Mouse (Mus musculus) midbrain, embryonic 12.5 days (tissue): Measurements from ENCODE around the gene Acvrl1. TPM values are rescaled to one million over a fixed set of nuclear protein-coding genes. Genes with fewer than 3 reads are reported as not detected.

Source experiments
- ATAC-seq: fragments of 200-750 bp; cut with Nextera tagmentation; 2 replicates; pipeline ENCODE4 v1.8.0; 2017; ENCODE audit warnings: low read depth, moderate TSS enrichment, moderate library complexity; ENCODE audit not compliant: low FRiP score
- H3K27ac ChIP-seq: fragments of 300-500 bp; sonication (generic); replicated peaks from 2 replicates; pipeline ENCODE4 v1.5.1; 2016; ENCODE audit warnings: mild to moderate bottlenecking
- H3K27me3 ChIP-seq: fragments of 300-500 bp; sonication (generic); 2 replicates; pipeline ENCODE4 v1.6.1; 2016; ENCODE audit warnings: mild to moderate bottlenecking
- H3K36me3 ChIP-seq: fragments of 300-500 bp; sonication (generic); 2 replicates; pipeline ENCODE4 v1.6.1; 2016
- H3K4me1 ChIP-seq: fragments of 300-500 bp; sonication (generic); 2 replicates; pipeline ENCODE4 v1.6.1; 2016
- H3K4me2 ChIP-seq: fragments of 300-500 bp; sonication (generic); replicated peaks from 2 replicates; pipeline ENCODE4 v1.6.1; 2016; ENCODE audit warnings: mild to moderate bottlenecking, moderate library complexity
- H3K4me3 ChIP-seq: fragments of 300-500 bp; sonication (generic); 2 replicates; pipeline ENCODE4 v1.5.1; 2016; ENCODE audit warnings: mild to moderate bottlenecking
- H3K9ac ChIP-seq: fragments of 300-500 bp; sonication (generic); replicated peaks from 2 replicates; pipeline ENCODE4 v1.6.1; 2016; ENCODE audit warnings: mild to moderate bottlenecking, moderate library complexity
- H3K9me3 ChIP-seq: fragments of 300-500 bp; sonication (generic); 2 replicates; pipeline ENCODE4 v1.6.1; 2016; ENCODE audit warnings: mild to moderate bottlenecking
- WGBS: fragments of 180-500 bp; shearing (Covaris S2); methylation state at CpG from one replicate; pipeline ENCODE4 v1.1.7; 2016; 5-methylcytosine and 5-hydroxymethylcytosine counted together
- polyA plus RNA-seq: library from polyadenylated mRNA; unstranded; fragments of >200 nt; fragmentation: Nextera tagmentation; extraction: Ambion mirVana; gene quantifications from 2 replicates; pipeline ENCODE4 v1.2.1, GENCODE M21; 2016

The Acvrl1 gene
- polyA plus RNA-seq, 1 experiment from 2014 or later: 10.7 TPM

DNA sequence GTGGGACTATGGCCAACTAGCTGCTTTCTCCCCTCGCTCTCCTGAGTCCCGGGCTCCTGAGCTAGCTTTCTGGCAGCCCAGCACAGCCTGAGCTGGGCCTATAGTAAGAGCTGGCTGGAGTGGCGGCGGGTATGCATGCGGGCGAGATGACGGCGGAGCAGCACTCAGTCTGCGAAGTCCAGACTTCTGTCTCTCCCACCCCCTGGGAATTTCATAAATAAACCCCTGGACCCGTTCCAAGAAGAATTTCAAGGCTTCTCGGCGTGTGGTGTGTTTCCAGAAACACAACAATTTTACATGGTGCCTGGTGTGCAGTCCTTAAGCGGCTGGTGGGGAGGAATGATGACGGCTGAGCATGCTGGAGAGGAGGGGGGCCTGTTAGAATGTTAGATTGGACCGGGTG lies 34.7 kb downstream of the Acvrl1 start:
- peaks cover 4% of the 10 kb centered on the region; the same call in 1 of the 2 replicates for H3K27me3 ChIP-seq
- H3K4me2 ChIP-seq: no peak overlapping the region
- ATAC-seq: 0 out of 2 replicates have a peak, but pooled peaks have one; percentile 34
- no peaks in the 10 kb centered on the region for H3K9me3 ChIP-seq
- no peak overlapping the region for H3K27ac ChIP-seq
- 52% methylated on average over 15 of the region's 15 CpGs for WGBS
- H3K9ac ChIP-seq: no peak overlapping the region
- H3K4me1 ChIP-seq: peaks cover 40% of the 10 kb centered on the region
- no peaks in the 10 kb centered on the region for H3K36me3 ChIP-seq
- no peak overlapping the region for H3K4me3 ChIP-seq

- H3K27ac ChIP-seq: no peak overlapping the region
These were observed 35.5 kb downstream of the Acvrl1 start for GRCm38 (mm10) chr15:101163854-101164253.

DNA sequence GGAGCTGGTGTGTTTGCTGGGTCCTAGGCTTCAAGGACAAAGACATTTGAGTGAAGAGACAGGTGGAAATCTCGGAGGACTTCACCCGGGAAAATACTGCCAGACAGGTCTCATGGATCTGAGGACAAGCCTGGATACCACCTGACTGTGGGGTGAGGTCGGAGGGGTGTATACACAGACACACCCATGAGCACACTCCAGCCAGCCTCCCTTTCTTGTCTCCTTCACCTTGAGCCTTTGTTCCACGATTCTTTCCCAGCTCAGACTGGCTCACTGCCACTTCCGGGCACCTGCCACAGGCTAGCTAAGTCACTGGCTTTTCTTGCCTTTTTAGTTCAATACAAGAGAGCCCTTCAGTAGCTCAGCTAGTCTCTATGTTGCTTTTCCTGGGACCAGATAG lies 36.0 kb downstream of the Acvrl1 start:
- WGBS: 60% methylated on average over 5 of the region's 5 CpGs
- peaks cover 4% of the 10 kb centered on the region; the same call in 1 of the 2 replicates for H3K27me3 ChIP-seq
- H3K9ac ChIP-seq: no peak overlapping the region
- H3K36me3 ChIP-seq: no peaks in the 10 kb centered on the region
- H3K9me3 ChIP-seq: no peaks in the 10 kb centered on the region
- no peak overlapping the region for H3K27ac ChIP-seq
- no peak overlapping the region for H3K4me2 ChIP-seq
- H3K4me3 ChIP-seq: no peak overlapping the region
- H3K4me1 ChIP-seq: peaks cover 40% of the 10 kb centered on the region
- ATAC-seq: no peak

More at GRCm38 (mm10) chr15:101163854-101164253, 35.5 kb downstream of the Acvrl1 start:
- H3K4me3 ChIP-seq: no peak overlapping the region
- H3K27me3 ChIP-seq: peaks cover 4% of the 10 kb centered on the region; the same call in 1 of the 2 replicates
- no peak for ATAC-seq
- WGBS: 75% methylated on average over 5 of the region's 5 CpGs
- H3K36me3 ChIP-seq: no peaks in the 10 kb centered on the region
- peaks cover 40% of the 10 kb centered on the region for H3K4me1 ChIP-seq
- no peaks in the 10 kb centered on the region for H3K9me3 ChIP-seq
- H3K4me2 ChIP-seq: no peak overlapping the region
- no peak overlapping the region for H3K9ac ChIP-seq

- Histone ChIP-seq H3K27me3 (peaks cover 4% of the 10 kb centered on the region; the same call in 1 of the 2 replicates), H3K4me1 (peaks cover 25% of the 10 kb centered on the region), H3K4me3 (no peak overlapping the region), H3K4me2 (no peak overlapping the region), H3K9ac (no peak overlapping the region), H3K9me3 (no peaks in the 10 kb centered on the region), H3K36me3 (no peaks in the 10 kb centered on the region), H3K27ac (no peak overlapping the region)
- ATAC-seq: no peak
- 71% methylated on average over 16 of the region's 16 CpGs for WGBS
These were observed 37.5 kb downstream of the Acvrl1 start for GRCm38 (mm10) chr15:101165658-101166437.

- Histone ChIP-seq H3K4me1 (peaks cover 10% of the 10 kb centered on the region), H3K27me3 (peaks cover 13% of the 10 kb centered on the region), H3K9ac (no peak overlapping the region), H3K27ac (no peak overlapping the region), H3K4me3 (no peak overlapping the region), H3K9me3 (no peaks in the 10 kb centered on the region), H3K4me2 (no peak overlapping the region), H3K36me3 (no peaks in the 10 kb centered on the region)
- ATAC-seq: no peak
- WGBS: 76% methylated on average over 11 of the region's 11 CpGs
These were observed 39.2 kb downstream of the Acvrl1 start for GRCm38 (mm10) chr15:101167553-101167952.

GRCm38 (mm10) chr15:101169910-101170309 lies 41.6 kb downstream of the Acvrl1 start:
- H3K4me1 ChIP-seq: peaks cover 2% of the 10 kb centered on the region; the same call in 1 of the 2 replicates
- H3K27me3 ChIP-seq: peaks cover 15% of the 10 kb centered on the region
- no peaks in the 10 kb centered on the region for H3K9me3 ChIP-seq
- no peaks in the 10 kb centered on the region for H3K36me3 ChIP-seq
- H3K9ac ChIP-seq: no peak overlapping the region
- ATAC-seq: no peak
- no peak overlapping the region for H3K4me3 ChIP-seq
- no peak overlapping the region for H3K4me2 ChIP-seq
- no peak overlapping the region for H3K27ac ChIP-seq
- 86% methylated on average over 5 of the region's 5 CpGs for WGBS

DNA sequence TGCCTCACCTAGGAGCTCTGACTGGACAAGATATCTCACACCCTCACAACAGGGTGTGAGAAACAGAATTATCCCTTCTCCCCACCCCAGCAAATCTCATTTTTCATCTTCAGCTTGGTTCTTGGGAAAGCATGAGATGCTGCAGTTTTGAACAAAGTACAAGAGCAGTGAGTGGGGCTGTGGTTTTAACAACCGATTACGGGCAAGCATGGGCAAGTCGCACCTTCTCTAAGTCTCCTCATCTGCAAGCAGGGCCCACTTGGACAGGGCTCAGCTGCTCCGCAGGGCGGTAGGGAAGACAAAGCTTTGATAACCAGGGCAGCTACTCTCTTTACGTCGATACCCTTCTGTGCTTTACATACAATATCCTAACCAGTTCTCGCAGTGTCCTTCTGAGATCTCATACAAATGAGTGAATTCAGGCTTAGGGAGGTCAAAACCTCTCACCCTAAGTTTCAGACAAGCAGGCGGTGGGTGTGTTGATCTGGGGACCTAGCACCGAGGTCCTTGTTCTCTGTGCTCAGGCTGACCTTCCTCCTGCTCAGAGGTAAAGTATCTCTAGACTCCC lies 42.2 kb downstream of the Acvrl1 start:
- Histone ChIP-seq H3K27ac (no peak overlapping the region), H3K27me3 (peaks cover 15% of the 10 kb centered on the region), H3K36me3 (no peaks in the 10 kb centered on the region), H3K4me3 (no peak overlapping the region), H3K9me3 (no peaks in the 10 kb centered on the region), H3K4me2 (no peak overlapping the region), H3K9ac (no peak overlapping the region), H3K4me1 (peaks cover 7% of the 10 kb centered on the region)
- WGBS: 79% methylated on average over 10 of the region's 10 CpGs
- ATAC-seq: no peak

GRCm38 (mm10) chr15:101171272-101171671 lies 43.0 kb downstream of the Acvrl1 start:
- no peak overlapping the region for H3K27ac ChIP-seq
- H3K9ac ChIP-seq: no peak overlapping the region
- no peaks in the 10 kb centered on the region for H3K36me3 ChIP-seq
- peaks cover 11% of the 10 kb centered on the region for H3K27me3 ChIP-seq
- 86% methylated on average over 4 of the region's 4 CpGs for WGBS
- no peak overlapping the region for H3K4me2 ChIP-seq
- H3K9me3 ChIP-seq: no peaks in the 10 kb centered on the region
- H3K4me1 ChIP-seq: peaks cover 15% of the 10 kb centered on the region
- H3K4me3 ChIP-seq: no peak overlapping the region
- no peak for ATAC-seq

DNA sequence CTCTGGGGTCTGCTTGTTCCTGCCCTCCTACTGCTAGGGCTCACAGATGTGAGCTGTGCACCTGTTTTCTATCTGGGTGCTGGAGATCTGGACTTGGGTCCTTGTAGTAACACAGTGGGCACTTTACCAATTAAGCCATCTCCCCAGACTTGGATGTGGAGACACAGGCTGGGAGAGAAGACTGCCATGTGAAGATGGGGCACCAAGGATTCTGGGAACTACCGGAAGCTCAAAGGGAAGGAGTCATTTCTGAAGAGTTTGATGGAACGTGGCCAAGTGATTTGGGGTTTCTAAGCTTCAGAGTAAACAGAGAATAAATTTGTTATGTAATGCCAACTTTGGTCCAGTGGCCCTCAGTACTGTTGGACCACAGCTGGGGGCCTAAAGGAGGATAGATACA lies 43.7 kb downstream of the Acvrl1 start:
- Histone ChIP-seq H3K36me3 (no peaks in the 10 kb centered on the region), H3K4me3 (no peak overlapping the region), H3K4me1 (peaks cover 23% of the 10 kb centered on the region), H3K27me3 (peaks cover 11% of the 10 kb centered on the region), H3K9me3 (no peaks in the 10 kb centered on the region), H3K27ac (no peak overlapping the region), H3K4me2 (no peak overlapping the region), H3K9ac (no peak overlapping the region)
- WGBS: 87% methylated on average over 2 of the region's 2 CpGs
- no peak for ATAC-seq

- under 1% methylated on average over 38 of the region's 87 CpGs for WGBS
- Histone ChIP-seq H3K9ac (peak within 1 kb of the TSS; percentile 94), H3K4me3 (peak within 1 kb of the TSS; percentile 90), H3K4me2 (peak within 1 kb of the TSS; percentile 69), H3K4me1 (peaks cover 39% of the 10 kb centered on the region), H3K36me3 (no peaks in the 10 kb centered on the region), H3K9me3 (no peaks in the 10 kb centered on the region), H3K27ac (peak within 1 kb of the TSS; percentile 87), H3K27me3 (peaks cover 11% of the 10 kb centered on the region)
- ATAC-seq: peak; percentile 91
These were observed 45.3 kb downstream of the Acvrl1 start, which contains the start of gene Acvr1b for GRCm38 (mm10) chr15:101173421-101174211. TSS of gene Acvr1b (plus strand) at chr15:101174067.

- peak; percentile 69 for ATAC-seq
- peak overlapping the region; percentile 94 for H3K9ac ChIP-seq
- H3K27me3 ChIP-seq: peaks cover 11% of the 10 kb centered on the region
- 1% methylated on average over 41 of the region's 46 CpGs for WGBS
- peak overlapping the region; percentile 87 for H3K27ac ChIP-seq
- H3K4me1 ChIP-seq: peaks cover 46% of the 10 kb centered on the region
- H3K36me3 ChIP-seq: no peaks in the 10 kb centered on the region
- H3K4me3 ChIP-seq: peak overlapping the region; percentile 90
- peak overlapping the region; percentile 69 for H3K4me2 ChIP-seq
- H3K9me3 ChIP-seq: no peaks in the 10 kb centered on the region
These were observed 46.2 kb downstream of the Acvrl1 start for GRCm38 (mm10) chr15:101174294-101175130.
